In the genomic region with DNA sequence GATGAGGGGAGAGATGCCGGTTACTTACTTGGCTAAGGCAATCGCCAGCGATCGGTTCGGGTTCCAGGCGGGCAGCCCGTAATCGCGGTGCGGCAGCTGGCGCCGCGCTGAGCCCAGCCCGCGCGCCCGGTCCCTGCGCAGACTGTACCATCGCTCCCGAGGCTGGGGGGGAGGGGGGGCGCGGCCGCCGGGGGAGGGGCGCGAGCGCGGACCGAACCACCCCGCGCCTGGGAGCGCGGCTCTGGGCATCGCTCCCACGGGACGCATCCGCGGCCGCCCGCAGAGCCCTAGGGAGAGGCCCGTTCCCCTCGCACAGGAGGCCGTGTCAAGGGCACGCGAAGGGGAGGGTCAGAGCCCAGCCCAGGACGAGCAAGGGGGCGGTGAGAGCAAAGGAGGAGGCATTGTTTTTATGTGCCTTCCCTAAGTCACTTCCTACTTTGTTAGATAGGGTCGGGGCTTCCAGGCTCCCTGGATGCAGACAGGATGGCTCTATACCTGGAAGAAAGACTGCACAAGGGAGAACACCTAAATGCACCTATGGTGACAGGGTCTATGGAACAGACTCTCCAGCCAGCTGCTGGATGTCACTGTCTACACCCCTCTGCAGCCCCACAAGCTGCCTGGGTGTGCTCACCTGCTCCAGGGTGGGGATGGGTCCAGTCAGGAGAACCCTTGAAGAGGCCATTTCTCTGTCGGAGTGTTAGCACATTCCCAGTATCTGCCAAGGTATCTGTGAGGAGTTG, we compare ENCODE assay signal across 8 mouse cellular contexts.
DNase-seq lines count a peak whose midpoint lies in the region; ATAC-seq and TF ChIP-seq lines count a peak whose summit lies in the region.

No protein-coding gene starts in this region.

- no peaks in the 10 kb centered on the region for H3K9me3 ChIP-seq in lung, embryonic 14.5 days (ENCODE audit: low read depth, low read length)
- H3K9me3 ChIP-seq in hindbrain, embryonic 14.5 days (ENCODE audit: control insufficient read depth, low read length): no peaks in the 10 kb centered on the region

- H3K9ac ChIP-seq in lung, embryonic 14.5 days: no peak overlapping the region
- H3K9ac ChIP-seq in hindbrain, embryonic 14.5 days: peak overlapping the region; percentile 66
- H3K9ac ChIP-seq in liver, adult 2 months (ENCODE audit: low read depth, low read length): peak overlapping the region; percentile 44

- peak; percentile 66 for ATAC-seq in lung, embryonic 14.5 days (ENCODE audit: insufficient read depth)
- ATAC-seq in hindbrain, embryonic 14.5 days (ENCODE audit: low FRiP score): peak; percentile 78

- H3K4me2 ChIP-seq in lung, embryonic 14.5 days: peak overlapping the region; percentile 62
- H3K4me2 ChIP-seq in hindbrain, embryonic 14.5 days (replicated peaks): peak overlapping the region; percentile 85

- WGBS in lung, embryonic 14.5 days: 2% methylated on average over 41 of the region's 49 CpGs
- WGBS in hindbrain, embryonic 14.5 days: under 1% methylated on average over 35 of the region's 49 CpGs
- WGBS in liver, adult 2 months: 2% methylated on average over 45 of the region's 49 CpGs

- no peak for TF ChIP-seq POLR2A in liver, adult 2 months (IDR thresholded peaks at IDR 0.05; ENCODE audit: extremely low read depth, insufficient read depth, low read length)

- peak; percentile 29 for DNase-seq in lung, embryonic 14.5 days
- no peak for DNase-seq in lung, postnatal 25 days (ENCODE audit: low spot score)
- peak; percentile 81 to 86 for DNase-seq in cerebellum, postnatal 14 days
- peak; percentile 70 for DNase-seq in hindbrain, embryonic 14.5 days (ENCODE audit: low spot score)
- peak; percentile 9 for DNase-seq in liver, adult 2 months (ENCODE audit: extremely low read depth, low read depth, low spot score)
- peak; percentile 58 to 70 for DNase-seq in right cerebral cortex, adult 2 months (ENCODE audit: low spot score in 2 of 2)
- no peak for DNase-seq in gastrocnemius, postnatal 25 days
- DNase-seq in adipocyte (ENCODE audit: low spot score): no peak

- no peak overlapping the region for H3K27ac ChIP-seq in lung, embryonic 14.5 days (ENCODE audit: low read depth)
- peak overlapping the region; percentile 88 for H3K27ac ChIP-seq in hindbrain, embryonic 14.5 days
- H3K27ac ChIP-seq in liver, adult 2 months (replicated peaks; ENCODE audit: insufficient read depth, low read depth, low read length): no peak overlapping the region

- H3K27me3 ChIP-seq in lung, embryonic 14.5 days (ENCODE audit: insufficient read depth, low read length): peaks cover 46% of the 10 kb centered on the region
- no peaks in the 10 kb centered on the region for H3K27me3 ChIP-seq in hindbrain, embryonic 14.5 days (ENCODE audit: control insufficient read depth, insufficient read depth, low read length)
- no peaks in the 10 kb centered on the region for H3K27me3 ChIP-seq in liver, adult 2 months (ENCODE audit: control insufficient read depth, insufficient read depth, low read length)

- no peaks in the 10 kb centered on the region for H3K79me2 ChIP-seq in liver, adult 2 months (ENCODE audit: control insufficient read depth, insufficient read depth, low read length)

- H3K4me3 ChIP-seq in lung, embryonic 14.5 days (ENCODE audit: low read depth, low read length): peak overlapping the region; percentile 32
- H3K4me3 ChIP-seq in hindbrain, embryonic 14.5 days (replicated peaks; ENCODE audit: low read length): peak overlapping the region; percentile 54
- peak overlapping the region; percentile 53 for H3K4me3 ChIP-seq in liver, adult 2 months (ENCODE audit: insufficient read depth, low read depth, low read length)

- H3K36me3 ChIP-seq in lung, embryonic 14.5 days (ENCODE audit: insufficient read depth): no peaks in the 10 kb centered on the region
- no peaks in the 10 kb centered on the region for H3K36me3 ChIP-seq in hindbrain, embryonic 14.5 days (replicated peaks; ENCODE audit: control insufficient read depth, insufficient read depth)
- H3K36me3 ChIP-seq in liver, adult 2 months (ENCODE audit: control insufficient read depth, insufficient read depth, low read length): no peaks in the 10 kb centered on the region

- no peaks in the 10 kb centered on the region for H3K4me1 ChIP-seq in lung, embryonic 14.5 days (ENCODE audit: insufficient read depth)
- H3K4me1 ChIP-seq in hindbrain, embryonic 14.5 days (replicated peaks; ENCODE audit: control insufficient read depth, insufficient read depth, low read length): peaks cover 36% of the 10 kb centered on the region
- H3K4me1 ChIP-seq in liver, adult 2 months (ENCODE audit: control insufficient read depth, insufficient read depth, low read length): peaks cover 25% of the 10 kb centered on the region

- no peak for TF ChIP-seq CTCF in lung, embryonic 14.5 days (IDR thresholded peaks at IDR 0.05; ENCODE audit: low read depth)
- no peak for TF ChIP-seq CTCF in liver, adult 2 months (IDR thresholded peaks at IDR 0.05; ENCODE audit: low read depth, low read length)

Comparison
In these comparisons a context has a peak if more than half of its experiments do, and no peak if none do; other contexts are left out.
1. DNase-seq: peak in lung, embryonic 14.5 days (single experiment), cerebellum, postnatal 14 days (2 of 2), hindbrain, embryonic 14.5 days (single experiment), liver, adult 2 months (single experiment) and right cerebral cortex, adult 2 months (2 of 2); none in lung, postnatal 25 days (single experiment), gastrocnemius, postnatal 25 days (single experiment) and adipocyte (single experiment).
2. Peak in every context shown above with its lines, with median percentiles within 50 percentile points of each other: H3K4me3 ChIP-seq.